Mouse (Mus musculus) heart, postnatal 0 days (tissue): ENCODE results near the gene Sel1l.

Experiments
- CTCF ChIP-seq: IDR thresholded peaks from 2 replicates; pipeline ENCODE4 v1.5.1; 2016; ENCODE audit warnings: antibody characterized with exemption, control low read depth, low read depth
- EP300 ChIP-seq: IDR thresholded peaks from 2 replicates; pipeline ENCODE4 v1.6.1; 2016; ENCODE audit warnings: antibody characterized with exemption, low read depth

GRCm38 (mm10) chr12:91756562-91757166, 92.3 kb downstream of the Sel1l start:
- TF ChIP-seq CTCF (no peak), EP300 (no peak)
